Mouse (Mus musculus) lung, adult 18-20 months (tissue): ENCODE measurements at regions not wholly inside any gene's neighbourhood (a gene's known extent, or its start where the extent isn't known, plus 50 kb on each side); places are given as distances from the start of the nearest gene placed in this dataset.

ENCODE experiments used
- DNase-seq, 2 experiments: peaks; one replicate each; pipeline ENCODE4 v3.0.0; 2022; ENCODE audit warnings: mixed read lengths in 2 of 2

DNA sequence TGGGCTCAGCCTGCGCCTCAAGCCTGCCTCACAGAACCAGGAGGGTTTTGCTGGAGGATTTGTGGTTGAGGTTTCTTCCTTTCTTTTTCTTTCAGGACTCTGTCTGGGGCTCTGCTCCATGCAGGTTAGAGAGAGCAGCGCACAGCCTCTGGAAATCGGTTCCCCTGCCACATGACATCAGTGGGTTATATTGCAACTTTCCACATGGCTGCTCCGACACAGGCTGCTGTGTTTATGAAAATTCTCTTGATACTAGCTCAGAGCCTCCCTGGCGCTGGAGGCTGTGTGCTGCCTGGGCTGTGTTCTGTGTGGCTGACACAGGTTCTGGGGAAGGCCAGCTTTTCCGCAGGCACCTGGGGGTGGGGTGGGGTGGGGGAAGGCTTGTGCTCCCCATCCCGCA lies 178.7 kb upstream of the Gm4791 start:
- no peak for DNase-seq

DNA sequence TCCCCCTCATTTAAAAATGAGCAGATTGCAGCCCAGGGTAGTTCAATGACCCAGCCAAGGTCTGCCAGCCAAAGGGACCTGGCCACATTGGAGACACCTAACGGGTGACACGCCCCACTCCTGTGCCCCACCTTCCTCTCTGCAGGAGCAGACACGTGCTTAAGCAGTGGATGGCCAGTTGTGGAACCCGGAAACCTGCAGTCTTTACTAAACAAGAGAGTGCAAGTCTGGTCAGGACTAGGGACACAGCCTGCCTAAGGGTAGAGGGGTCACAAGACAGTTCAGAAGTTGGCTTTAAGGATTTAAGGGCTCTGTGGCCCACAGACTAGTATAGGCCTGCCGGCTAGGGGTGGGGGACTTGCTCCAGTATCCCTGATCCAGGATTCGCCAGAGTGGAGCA lies 179.2 kb upstream of the Gm4791 start:
- no peak for DNase-seq

DNA sequence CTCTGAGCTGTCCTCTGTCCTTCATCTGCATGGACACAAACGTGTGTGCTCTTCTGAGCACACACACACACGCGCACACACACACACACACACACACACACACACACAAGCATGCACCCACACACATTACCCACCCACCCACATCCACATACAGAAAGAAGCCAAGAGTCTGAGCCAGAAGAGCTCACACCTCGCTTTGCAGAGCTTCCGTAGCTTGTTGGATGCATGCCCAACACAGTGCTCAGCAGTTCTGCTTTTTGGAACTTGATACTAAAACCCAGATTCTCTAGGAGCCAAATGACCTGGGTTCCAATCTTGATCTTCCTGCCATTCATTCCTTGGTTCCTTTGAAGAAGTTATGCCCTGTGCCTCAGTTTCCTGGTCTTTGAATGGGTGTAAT lies 182.4 kb upstream of the Gm4791 start:
- DNase-seq = no peak

DNA sequence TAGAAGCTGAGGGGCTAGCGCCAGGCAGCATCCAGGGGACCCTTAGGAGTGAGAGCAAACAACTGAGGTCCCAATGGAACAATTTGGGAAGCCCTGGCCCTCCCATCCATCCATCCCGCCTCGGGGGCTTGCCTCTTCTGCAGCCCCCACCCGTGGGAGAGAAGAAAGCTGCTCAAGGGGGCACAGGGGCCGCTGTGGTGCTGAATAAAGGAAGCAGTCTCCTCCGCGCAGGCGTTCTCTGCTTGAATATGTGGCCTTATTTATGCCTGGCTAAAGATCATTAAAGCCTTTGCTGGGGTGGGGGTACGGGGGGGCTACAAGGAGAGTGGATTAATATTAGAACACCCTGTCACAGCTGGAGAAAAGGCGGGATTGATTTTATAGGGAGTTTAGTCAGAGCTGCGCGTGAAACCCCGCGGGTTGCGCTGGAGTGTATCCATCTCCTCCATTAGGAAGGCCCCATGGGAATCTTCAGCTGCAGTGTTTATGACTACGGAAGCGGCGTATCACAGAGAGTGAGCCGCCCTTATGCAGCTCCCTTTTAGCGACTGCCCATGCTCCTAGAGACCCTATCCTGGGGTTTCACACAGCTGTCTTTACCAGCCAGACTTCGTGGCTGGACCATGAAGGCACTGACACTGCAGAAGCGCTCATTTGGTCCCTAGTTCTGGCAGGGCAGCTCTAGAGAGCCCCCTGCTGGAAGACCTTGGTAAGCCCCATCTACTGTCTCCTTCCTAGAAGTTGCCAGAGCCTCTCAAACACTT lies 183.9 kb upstream of the Gm4791 start:
- DNase-seq = peak in 1 of 2 experiments; percentile 18

DNA sequence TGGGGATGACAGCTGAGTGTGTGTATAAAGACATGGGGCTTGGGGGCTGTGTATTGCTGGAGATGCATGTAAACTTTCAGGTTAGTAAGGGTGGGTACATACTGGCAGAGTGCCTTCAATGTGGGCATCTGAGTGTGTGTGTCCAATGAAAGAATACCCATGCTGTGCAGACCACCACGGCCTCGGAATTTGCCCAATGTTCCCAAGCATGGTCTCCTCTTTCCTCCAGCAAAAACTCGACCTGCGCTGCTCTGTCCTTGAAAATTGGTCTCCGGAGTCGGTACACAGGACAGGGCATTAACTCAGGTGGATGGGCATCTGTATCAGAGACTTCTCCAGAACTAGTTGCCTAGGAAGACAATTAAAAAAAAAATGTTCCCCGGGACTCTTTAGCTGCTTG lies 188.3 kb upstream of the Gm4791 start:
- no peak for DNase-seq

DNA sequence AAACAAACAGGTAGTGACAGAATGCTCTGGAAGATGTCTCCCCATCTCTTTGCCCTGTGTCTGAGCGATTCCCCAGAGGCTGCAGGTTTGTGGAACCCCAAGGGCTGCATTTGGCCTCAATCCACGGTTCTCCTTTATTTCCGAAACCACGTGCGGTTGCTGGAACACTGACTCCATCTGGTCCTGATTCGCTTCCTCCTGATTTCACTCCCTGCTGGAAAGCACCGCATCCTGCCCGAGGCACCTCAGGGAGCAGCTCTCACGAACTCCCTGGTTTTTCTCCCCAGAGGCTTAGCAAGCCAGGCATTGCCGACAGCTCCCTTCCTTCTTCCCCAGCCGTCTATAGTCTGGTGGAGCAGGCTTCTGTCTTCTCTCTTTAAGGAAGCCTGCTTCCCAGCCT lies 203.1 kb upstream of the Gm4791 start:
- DNase-seq = no peak

DNA sequence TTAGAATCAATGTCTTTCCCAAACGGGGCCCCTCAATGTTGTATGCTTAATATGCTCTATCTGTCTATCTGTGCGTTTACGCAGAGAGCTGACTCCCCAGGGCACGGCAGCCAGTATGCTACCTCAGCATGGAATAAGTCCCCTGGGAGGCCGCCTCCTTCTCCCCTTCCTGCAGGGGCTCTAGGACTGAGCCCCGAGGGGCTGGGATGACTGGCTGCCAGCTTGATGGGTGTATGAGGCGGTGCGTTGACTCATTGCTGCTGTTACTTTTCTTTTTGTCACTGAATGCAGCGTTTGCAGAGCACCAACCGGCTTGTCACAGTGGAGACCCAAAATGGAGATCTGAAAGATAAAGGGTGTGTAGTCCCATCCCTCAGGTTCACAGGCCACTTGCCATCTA lies 209.5 kb upstream of the Gm4791 start:
- DNase-seq = no peak

DNA sequence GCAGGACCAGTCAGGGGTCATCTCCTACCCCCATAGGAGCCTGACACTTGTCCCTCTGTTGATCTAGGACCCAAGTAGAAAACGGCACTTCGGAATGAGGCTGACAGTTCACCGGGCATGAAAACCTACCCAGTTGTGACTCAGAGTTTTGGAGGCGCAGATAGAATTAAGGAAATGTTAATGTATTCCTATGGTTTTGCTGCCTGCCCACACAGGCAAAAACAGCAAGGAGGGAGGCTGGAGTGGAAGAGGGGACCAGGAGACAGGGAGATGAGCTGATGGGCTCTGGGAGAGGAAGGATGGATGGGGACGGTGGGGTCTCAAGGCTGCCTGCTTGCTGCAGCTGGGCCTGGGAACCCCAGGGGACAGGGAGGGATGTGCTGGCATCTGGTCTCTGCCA lies 210.1 kb upstream of the Gm4791 start:
- DNase-seq = no peak

DNA sequence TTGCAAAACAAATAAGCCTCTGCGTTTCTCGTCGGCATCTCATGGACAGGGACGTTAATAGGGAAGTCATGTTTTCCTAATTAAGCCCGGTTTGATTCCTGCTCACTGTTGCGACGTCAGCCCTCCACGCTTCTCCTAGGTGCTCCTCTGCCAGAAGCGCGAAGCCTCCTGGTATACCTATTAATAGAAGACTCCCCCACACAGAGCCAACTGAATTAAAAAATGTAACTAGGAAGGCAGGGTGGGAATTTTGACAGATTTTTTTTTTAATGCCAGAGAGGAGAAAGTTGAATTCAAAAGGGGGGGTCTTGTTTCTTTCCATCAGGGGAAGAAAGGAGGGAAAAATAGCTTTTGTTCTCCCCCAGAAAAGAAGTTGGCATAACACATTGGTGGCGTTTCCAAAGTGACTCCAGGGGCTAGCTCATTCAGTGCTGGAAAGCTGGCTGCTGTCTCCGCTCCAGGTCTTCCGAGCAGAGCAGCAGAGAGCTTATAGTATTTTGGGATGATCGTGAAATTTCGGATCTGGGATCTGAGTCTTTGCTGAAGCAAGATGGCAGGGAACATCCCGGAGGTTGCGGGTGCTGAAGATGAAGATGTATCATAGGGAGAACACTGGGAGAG lies 214.1 kb upstream of the Gm4791 start:
- DNase-seq = no peak

DNA sequence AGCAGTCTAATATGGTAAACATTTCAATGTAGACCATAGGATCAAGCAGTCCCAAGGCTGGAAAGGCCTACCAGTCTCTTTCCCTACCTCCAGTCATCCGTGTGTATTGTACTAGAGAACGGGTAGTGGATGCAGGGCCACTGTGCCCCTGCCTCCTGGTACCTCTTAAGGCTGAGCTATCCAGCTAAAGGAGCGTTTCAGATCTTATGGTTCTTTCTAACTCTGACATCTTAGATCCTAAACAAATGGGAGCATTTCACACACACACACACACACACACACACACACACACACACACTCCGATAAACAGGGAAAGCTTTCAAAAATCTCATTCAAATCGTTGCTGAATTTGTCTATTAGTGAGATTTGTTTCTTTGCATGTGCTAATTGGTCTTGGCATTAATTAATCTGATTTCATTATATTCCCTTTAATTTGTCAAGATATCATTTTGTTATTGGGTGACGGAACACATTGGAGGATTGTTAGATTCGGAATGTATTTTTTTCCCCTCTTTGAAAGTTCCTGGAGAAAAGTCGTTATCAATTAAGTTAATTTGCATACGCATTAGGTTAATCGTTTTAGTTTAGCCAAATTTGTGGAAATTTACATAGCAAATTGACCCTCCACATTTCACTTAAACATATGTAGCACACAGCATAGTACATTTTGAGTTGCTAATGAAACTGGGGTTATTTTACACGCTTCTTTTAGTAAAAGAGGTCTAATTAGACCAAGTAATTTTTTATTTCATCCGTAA lies 214.8 kb upstream of the Gm4791 start:
- no peak for DNase-seq

DNA sequence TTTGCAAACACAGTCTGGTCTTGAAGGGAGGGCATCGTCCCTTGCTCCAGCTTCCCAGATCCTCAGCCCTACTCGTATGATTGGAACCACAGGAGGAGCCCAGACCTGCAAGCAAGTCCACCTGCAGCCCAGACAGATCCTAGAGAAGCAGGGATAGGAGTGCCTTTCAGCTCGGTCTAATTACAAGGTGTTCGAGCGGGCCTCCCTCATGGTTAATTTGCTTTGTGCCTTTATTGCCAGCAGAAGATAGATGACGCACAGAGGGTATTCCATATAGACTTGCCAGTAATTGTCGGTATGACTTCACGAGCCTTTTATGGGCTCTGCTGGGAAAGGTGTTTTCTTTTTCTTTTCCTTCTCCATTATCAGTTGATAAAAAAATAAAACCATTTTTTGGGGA lies 216.9 kb upstream of the Gm4791 start:
- no peak for DNase-seq

DNA sequence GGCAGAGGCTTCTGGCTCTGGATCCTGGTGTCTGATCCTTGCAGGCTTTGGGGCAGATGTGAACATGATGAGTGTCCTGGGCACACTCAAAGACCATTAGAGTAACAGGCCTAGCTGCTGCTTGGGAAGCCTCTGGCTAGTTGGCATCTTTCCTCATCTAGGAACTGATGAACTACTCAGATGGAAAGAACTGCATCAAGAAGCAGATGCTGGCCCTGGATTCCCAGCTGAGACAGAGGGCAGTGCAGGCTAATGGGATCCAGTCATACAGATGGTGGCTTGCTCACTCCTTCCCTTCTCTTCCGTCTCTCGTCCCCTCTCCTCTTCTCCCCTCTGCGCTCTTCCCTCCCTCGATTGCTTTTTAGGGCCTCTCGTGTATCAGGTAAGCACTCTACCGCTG lies 219.8 kb upstream of the Gm4791 start:
- no peak for DNase-seq

DNA sequence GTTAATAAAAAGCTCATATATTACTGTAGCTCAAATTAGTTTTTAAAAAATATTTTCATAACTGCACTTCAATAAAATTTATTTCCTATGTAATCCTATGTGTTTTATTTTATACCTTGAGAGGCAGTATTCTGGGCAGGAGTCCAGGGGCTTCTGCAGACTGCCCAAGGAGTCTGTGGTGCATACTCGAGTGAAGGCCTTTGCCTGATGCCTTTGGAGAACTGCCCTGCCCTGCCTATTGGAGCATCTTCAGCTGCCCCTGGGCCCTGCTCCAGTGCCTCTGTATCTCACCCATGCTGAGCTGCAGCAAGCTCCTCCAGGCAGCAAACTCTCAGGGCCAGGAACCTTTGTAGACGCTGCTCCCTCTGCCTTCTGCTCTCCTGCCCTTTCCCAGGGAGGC lies 223.7 kb upstream of the Gm4791 start:
- DNase-seq = no peak

DNA sequence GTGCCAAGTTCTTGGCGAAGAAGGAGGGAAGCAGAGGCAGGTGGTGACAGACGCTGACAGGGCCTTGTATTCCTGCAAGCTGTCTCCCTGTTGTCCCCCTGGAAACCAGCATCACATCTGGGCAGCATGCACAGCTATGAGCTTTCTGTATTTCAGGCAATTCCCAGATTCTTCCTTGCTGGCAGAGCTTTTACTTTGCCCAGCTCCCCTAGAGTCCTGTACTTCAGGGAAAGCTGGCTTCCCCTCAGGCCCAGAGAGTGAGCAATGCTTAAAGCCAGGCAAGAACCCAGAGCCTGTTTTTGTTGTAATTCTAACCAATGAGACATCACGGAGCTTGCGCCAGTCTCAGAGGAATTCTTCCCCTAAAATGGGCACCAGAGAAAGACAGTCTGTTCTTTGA lies 238.3 kb upstream of the Gm4791 start:
- DNase-seq = no peak

DNA sequence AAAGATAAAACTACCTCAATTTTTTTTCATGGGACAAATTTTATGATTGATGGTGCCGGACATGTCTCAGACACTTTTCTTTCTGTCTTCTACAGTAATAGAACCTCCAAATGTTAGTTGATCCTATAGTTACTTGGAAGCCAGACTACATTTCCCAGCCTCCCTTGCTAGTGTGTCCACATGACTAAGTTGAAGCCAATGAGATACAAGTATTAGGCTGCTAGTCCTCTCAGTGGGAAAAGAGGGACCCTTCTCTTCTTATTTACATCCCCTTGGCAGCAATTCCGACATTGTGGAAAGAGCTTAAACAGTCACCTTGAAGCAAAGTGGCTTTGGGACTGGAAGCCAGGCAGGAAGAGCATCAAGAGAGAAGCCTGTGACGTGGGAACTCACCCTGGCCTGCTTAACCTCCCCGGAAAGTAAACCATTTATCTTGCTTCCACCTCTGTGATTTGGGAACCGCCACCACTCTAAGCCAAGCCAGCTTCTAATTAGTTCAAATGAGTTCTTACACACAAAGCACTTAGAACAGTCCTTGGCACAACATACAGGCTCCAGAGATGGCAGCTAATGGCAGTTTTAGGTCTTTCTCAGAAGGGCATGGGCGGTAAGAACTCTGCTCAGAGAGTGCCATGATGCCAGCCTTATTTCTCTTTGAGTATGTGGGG lies 241.4 kb upstream of the Gm4791 start:
- DNase-seq = no peak

DNA sequence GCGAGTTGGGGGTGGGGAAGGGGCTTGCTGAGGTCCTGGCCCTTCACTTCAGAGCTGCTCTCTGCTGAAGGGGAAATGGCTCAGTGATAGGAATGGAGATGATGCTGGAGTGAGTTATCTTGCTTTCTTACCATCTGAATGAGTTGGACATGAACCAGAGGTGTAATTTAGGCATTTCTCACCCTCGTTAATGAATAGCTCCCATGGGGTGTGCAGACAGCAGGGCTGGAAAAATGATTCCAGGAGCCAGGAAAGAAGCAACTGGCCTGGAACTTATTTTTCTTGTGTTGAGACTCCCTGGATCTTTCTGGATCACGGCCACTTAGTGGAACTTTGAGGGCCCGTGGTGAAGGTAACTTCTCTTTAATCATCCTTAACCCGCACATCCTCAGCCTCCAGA lies 246.6 kb upstream of the Gm4791 start:
- DNase-seq = no peak

DNA sequence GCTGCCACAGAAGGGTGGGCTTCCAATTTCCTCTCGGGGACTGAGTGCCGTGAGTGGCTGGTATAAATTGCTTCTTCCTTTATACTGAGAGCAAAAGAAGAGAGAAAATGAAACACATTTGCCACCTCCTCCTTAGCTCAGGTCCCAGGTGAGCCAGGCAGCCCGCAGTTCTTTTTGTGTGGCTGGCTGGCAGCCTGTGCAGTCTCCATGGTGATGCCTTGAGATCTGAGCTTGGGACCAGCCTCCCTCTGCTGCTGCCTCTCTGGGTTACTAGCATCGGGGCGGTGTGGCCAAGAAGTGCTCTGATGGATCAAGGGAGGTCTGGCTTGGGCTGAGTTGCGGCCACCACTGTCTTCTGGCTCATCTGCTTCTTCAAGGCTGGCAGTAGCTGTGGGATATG lies 249.1 kb upstream of the Gm4791 start:
- DNase-seq = no peak

DNA sequence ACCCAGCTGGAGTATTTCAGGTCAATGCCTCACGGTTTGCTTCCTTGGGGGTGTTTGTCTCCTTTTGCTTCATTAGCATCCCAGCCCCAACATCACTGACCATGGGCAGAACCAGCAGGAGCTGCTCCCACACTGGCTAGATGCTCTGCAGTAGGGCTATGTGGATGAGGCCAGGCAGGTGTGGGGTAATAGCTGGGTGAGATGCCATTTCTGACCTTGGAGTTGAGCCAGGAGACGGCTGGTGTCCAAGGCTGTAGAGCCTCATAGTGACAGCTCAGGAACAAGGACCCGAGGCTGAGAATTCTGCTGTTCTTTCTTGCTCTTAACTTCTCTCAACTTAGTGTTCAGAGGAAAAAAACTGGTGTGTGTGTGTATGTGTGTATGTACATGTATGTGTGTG lies 252.3 kb upstream of the Gm4791 start:
- no peak for DNase-seq

DNA sequence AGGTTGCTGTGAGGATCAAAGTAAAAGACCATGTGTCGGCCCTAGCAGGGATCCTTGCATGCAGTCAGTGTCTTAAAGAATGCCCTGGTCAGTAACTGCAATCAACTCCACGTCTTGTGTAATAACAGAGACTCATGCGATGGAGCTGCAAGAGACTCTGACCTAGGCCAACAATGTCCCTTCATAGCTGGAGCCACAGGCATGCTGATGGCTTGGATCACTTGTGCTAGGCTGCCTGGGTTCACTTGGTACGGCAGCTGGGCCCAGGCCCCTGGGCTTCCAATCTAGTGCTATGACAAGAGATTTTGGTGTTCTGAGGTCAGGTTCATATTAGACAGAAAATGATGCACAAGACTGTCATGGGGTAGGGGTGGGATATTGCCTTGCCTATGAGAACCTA lies 258.0 kb upstream of the Gm4791 start:
- no peak for DNase-seq

DNA sequence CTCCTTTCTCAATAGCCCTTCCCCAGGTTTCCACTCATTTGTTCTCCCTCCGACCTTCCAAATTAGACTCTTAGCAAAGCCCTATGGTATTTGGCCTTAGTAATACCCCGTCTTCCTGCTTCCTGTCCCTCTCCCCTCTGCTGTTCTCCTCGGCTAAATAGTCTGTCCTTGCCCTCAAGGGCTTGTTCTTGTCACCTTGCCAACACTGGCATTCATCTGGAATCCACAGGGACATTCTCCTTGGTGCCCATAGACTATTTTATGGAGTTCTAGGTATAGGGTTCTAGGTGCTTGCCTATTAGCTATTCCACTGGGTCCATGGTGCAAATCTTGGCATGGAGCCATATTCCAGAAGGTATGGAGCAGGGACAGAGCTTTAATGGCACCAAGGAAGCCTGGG lies 259.2 kb upstream of the Gm4791 start:
- no peak for DNase-seq

DNA sequence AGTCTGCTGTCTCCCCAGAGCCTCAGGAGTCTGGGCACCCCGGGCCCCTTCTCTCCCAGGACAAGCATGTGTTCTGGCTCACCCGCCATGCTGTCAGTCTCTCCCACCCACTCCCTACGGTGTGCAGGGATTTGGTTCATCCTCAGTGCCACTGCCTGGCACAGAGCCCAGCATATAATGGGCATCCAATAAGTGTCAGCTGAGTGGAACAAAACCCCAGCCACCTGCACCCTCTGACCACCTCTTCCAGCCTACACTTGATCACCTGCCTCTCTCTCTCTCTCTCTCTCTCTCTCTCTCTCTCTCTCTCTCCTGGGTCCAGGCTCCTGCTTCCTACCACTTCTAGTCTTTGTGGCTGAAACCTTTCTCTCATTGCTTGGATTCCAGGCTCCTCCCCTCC lies 259.9 kb upstream of the Gm4791 start:
- no peak for DNase-seq

DNA sequence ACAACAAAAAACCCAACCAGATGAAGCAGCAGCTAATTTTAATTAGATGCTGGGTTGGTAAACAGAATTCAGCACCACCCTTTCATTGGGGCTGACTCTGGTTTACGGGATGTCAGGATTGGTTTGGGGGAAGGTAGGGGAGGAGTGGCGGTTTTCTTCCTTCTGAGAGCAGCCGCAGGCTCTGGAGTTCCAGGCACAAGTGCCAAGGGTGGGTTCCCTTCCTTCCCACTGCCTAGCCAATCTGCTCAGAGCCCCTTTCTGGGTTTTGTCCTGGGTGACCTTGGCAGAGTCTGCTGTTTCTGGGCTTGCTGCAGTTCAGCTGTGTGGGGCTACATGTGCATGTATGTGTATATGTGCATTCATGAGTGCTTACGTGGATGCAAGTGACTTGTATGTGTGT lies 260.5 kb upstream of the Gm4791 start:
- no peak for DNase-seq

DNA sequence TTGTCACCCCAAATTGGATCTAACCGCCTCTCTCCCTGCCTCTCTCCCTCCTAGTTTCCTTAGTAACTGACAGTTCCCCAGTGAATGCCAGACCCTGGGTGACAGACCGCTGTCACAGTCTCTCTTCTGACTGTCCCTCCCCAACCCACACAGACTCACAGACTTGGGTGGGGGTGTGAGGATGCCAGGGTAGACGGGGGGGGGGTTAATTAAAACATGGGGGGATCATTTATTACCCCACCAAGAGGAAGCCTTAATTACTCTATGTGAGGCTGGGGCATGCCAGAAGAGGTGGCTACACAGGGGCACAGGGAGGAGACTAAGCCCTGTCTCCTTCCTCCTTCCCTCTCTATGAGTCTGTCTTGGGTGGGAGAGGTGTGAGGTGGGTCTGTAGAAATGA lies 261.1 kb upstream of the Gm4791 start:
- DNase-seq = no peak

DNA sequence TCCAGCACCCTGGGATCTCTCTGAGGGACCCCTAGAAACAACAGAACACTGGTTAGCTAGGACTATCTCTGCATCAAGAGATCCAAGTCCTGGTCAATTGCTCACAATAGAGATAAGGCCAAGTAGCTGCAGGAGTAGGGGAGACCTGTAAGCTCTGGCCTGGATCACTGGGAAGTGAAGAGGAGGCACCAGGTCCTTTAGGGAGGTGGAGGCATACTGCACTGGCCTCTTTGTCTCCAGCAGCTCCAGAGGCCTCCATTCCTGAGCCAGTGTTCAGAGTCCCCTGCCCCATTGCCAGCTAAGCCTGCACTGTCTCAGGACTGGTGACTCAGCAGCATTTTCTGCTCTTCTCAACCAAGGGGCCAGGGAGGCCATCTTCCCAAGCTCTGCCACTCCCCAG lies 262.3 kb upstream of the Gm4791 start:
- DNase-seq = no peak
